Mouse (Mus musculus) lung, adult 2 months (tissue): Measurements from ENCODE around the gene Gfer.

Source experiments
- CTCF ChIP-seq: fragments of 200-500 bp; IDR thresholded peaks from 2 replicates; pipeline ENCODE4 v1.5.1; 2011; ENCODE audit warnings: mild to moderate bottlenecking, low read length, control low read depth; ENCODE audit not compliant: insufficient read depth
- POLR2A ChIP-seq: fragments of 200-500 bp; IDR thresholded peaks from 2 replicates; pipeline ENCODE4 v1.6.1; 2011; ENCODE audit warnings: low read depth, mild to moderate bottlenecking, control low read depth, low read length, borderline replicate concordance; ENCODE audit errors: extremely low read depth

DNA sequence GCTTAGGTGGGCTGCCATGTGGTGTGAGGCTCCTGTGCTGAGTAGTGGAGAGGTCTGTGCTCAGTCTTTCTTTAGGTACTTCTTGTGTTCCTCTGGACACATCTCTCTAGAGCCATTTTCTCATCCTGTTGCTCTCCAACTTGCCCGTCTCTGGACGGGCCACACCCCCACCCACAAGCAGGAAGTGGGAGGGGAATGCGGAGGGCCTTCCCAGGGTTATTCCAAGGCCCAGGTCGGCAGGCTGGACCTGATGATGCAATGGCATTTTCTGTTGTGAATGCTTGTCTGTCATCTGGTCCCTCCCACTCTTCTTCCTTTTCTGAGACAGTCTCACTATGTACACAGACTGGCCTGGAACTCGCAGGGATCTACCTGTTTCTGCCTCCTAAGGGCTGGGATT, 23.8 kb downstream of the Gfer start:
- TF ChIP-seq CTCF (no peak), POLR2A (no peak)
